Mouse (Mus musculus) heart, postnatal 0 days (tissue): Measurements from ENCODE around the gene Efhd1. TPM values are rescaled to one million over a fixed set of nuclear protein-coding genes. Genes with fewer than 3 reads are reported as not detected.

Experiments used
- ATAC-seq: fragments of 200-750 bp; cut with Nextera tagmentation; 2 replicates; pipeline ENCODE4 v1.8.0; 2017; ENCODE audit warnings: low read depth, moderate number of reproducible peaks, moderate library complexity; ENCODE audit not compliant: insufficient read depth
- DNase-seq: peaks from one replicate; pipeline ENCODE4 v3.0.0-alpha.2; 2016; ENCODE audit warnings: low spot score
- H3K27ac ChIP-seq: fragments of 300-500 bp; sonication (generic); 2 replicates; pipeline ENCODE4 v1.5.1; 2014; ENCODE audit warnings: low read depth, mild to moderate bottlenecking
- H3K27me3 ChIP-seq: fragments of 300-500 bp; sonication (generic); 2 replicates; pipeline ENCODE4 v1.6.1; 2014; ENCODE audit warnings: low read length, mixed read lengths; ENCODE audit not compliant: control insufficient read depth, insufficient read depth
- H3K36me3 ChIP-seq: fragments of 300-500 bp; sonication (generic); replicated peaks from 2 replicates; pipeline ENCODE4 v1.6.1; 2014; ENCODE audit warnings: low read length, mixed read lengths; ENCODE audit not compliant: control insufficient read depth, insufficient read depth
- H3K4me1 ChIP-seq: fragments of 300-500 bp; sonication (generic); 2 replicates; pipeline ENCODE4 v1.6.1; 2014; ENCODE audit warnings: antibody characterized with exemption; ENCODE audit not compliant: control insufficient read depth, insufficient read depth
- H3K4me2 ChIP-seq: fragments of 300-500 bp; sonication (generic); 2 replicates; pipeline ENCODE4 v1.6.1; 2014; ENCODE audit warnings: low read depth, mild to moderate bottlenecking, low read length, moderate library complexity
- H3K4me3 ChIP-seq: fragments of 300-500 bp; sonication (generic); 2 replicates; pipeline ENCODE4 v1.5.1; 2014; ENCODE audit warnings: low read depth, low read length
- H3K9ac ChIP-seq: fragments of 300-500 bp; sonication (generic); replicated peaks from 2 replicates; pipeline ENCODE4 v1.6.1; 2014; ENCODE audit warnings: low read depth, low read length, mixed read lengths
- H3K9me3 ChIP-seq: fragments of 300-500 bp; sonication (generic); replicated peaks from 2 replicates; pipeline ENCODE4 v1.6.1; 2016; ENCODE audit warnings: low read length; ENCODE audit not compliant: control insufficient read depth
- CTCF ChIP-seq: IDR thresholded peaks from 2 replicates; pipeline ENCODE4 v1.5.1; 2016; ENCODE audit warnings: antibody characterized with exemption, control low read depth, low read depth
- EP300 ChIP-seq: IDR thresholded peaks from 2 replicates; pipeline ENCODE4 v1.6.1; 2016; ENCODE audit warnings: antibody characterized with exemption, low read depth
- WGBS: fragments of 180-500 bp; shearing (Covaris S2); extraction: QIAGEN DNeasy Blood & Tissue Kit; methylation state at CpG from one replicate; pipeline ENCODE4 v1.1.7; 2014; 5-methylcytosine and 5-hydroxymethylcytosine counted together
- polyA plus RNA-seq: library from polyadenylated mRNA; unstranded; fragments of >200 nt; fragmentation: Nextera tagmentation; extraction: Ambion mirVana; gene quantifications from 2 replicates; pipeline ENCODE4 v1.2.1, GENCODE M21; 2015
- total RNA-seq: library from RNA; depleted of rRNA; stranded (reverse); fragments of >200 nt; gene quantifications from 2 replicates; pipeline ENCODE4 v1.2.3, GENCODE M21; 2014; ENCODE audit warnings: low replicate concordance; rRNA removed

The Efhd1 gene
- total RNA-seq, result 2.3 and 2.5 TPM in 2 replicates
- polyA plus RNA-seq, result 0.38 and 0.60 TPM in 2 replicates

DNA sequence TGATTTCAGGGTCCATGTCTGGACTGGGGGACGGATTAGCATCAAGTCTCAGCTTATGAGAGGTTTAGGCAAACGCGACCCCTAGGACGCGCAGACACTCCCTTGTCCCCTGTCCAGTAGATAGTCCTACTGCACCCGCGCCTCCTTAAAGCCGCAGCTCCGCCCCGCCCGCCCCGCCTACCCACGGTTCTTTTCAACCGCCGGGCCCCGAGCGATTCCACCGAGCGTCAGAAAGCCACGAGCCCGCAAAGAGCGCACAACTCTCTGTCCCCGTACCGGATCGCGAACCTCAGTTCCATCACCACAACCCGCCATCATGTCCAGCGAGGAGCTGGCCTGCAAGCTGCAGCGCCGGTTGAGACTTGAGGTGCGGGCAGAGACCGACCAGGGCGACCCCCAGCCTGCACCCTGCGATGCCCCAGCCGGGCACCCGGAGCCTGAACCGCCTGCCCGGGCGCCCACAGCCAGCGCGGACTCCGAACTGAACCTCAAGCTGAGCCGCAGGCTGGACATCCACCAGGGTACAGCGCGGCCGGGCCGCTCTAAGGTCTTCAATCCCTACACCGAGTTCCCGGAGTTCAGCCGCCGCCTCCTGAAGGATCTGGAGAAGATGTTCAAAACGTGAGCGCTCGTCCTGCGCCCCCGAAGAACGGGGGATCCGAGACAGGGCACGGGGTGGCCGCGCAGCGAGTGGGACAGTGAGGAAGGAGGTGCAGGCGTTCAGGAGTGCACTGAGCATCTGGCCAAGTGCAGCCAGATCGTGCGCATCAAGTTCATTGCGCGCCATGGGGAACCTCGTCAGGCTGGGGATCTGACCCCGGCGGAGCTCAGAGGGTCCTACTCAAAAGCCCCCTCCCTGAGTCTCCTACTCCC, at the start of gene Efhd1:
Gene Efhd1 (plus strand): TSS at position 230 of the 873 bp plus-strand sequence.
- DNase-seq (no peak), ATAC-seq (0 out of 2 replicates have a peak, but pooled peaks have one; percentile 11)
- TF ChIP-seq EP300, result no peak
- TF ChIP-seq CTCF, result no peak
- Histone ChIP-seq H3K9me3 (no peaks in the 10 kb centered on the region), H3K9ac (no peak within 1 kb of the TSS), H3K36me3 (no peaks in the 10 kb centered on the region), H3K27me3 (peaks cover 81% of the 10 kb centered on the region), H3K4me2 (peak within 1 kb of the TSS; percentile 74), H3K27ac (no peak within 1 kb of the TSS), H3K4me3 (peak within 1 kb of the TSS; percentile 49), H3K4me1 (peaks cover 15% of the 10 kb centered on the region)
- under 1% methylated on average over 70 of the region's 70 CpGs for WGBS

- Histone ChIP-seq H3K27me3 (no peaks in the 10 kb centered on the region), H3K27ac (peak overlapping the region; percentile 100), H3K4me3 (peak overlapping the region; percentile 88), H3K4me1 (peaks cover 11% of the 10 kb centered on the region), H3K9me3 (no peaks in the 10 kb centered on the region), H3K4me2 (peak overlapping the region; percentile 81), H3K36me3 (peaks cover 6% of the 10 kb centered on the region), H3K9ac (peak overlapping the region; percentile 95)
- TF ChIP-seq CTCF (no peak), EP300 (no peak)
- WGBS, result 6% methylated on average over 4 of the region's 4 CpGs
- ATAC-seq (no peak), DNase-seq (no peak)
Measured at GRCm38 (mm10) chr1:87214748-87215147, 49.4 kb upstream of the Efhd1 start.

DNA sequence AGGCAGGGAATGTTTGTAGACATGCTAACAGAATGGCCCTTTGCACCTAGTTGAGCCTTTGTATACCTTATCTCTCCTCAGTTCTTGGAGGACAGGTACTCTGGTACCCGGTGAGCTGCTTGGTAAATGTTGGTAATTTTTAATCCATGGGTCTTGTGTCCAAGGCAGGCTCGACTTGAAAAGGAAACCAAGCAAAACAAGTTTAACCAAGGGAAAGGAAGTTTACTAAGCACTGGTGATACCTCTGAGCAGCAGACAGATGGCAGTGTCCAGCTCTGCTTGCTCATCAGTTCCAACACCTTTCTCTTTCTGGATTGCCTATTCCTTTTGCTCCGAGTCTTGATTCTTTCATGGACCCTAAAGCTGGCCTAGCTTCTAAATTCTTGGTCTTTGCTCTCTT, 46.2 kb upstream of the Efhd1 start:
- WGBS, result 69% methylated on average over 3 of the region's 3 CpGs
- TF ChIP-seq EP300 (no peak), CTCF (peak; percentile 48)
- Histone ChIP-seq H3K36me3 (peaks cover 37% of the 10 kb centered on the region), H3K9ac (no peak overlapping the region), H3K9me3 (no peaks in the 10 kb centered on the region), H3K4me2 (no peak overlapping the region), H3K27ac (no peak overlapping the region), H3K4me1 (peaks cover 10% of the 10 kb centered on the region), H3K4me3 (no peak overlapping the region), H3K27me3 (no peaks in the 10 kb centered on the region)
- ATAC-seq (no peak), DNase-seq (peak; percentile 49)

- H3K36me3 ChIP-seq, result peaks cover 99% of the 10 kb centered on the region
Measured at GRCm38 (mm10) chr1:87225739-87226138, 38.4 kb upstream of the Efhd1 start.

GRCm38 (mm10) chr1:87226409-87227159, 37.6 kb upstream of the Efhd1 start:
- ATAC-seq (no peak), DNase-seq (no peak)
- H3K9ac ChIP-seq, result no peak overlapping the region
- no peak overlapping the region for H3K4me2 ChIP-seq
- no peaks in the 10 kb centered on the region for H3K4me1 ChIP-seq
- no peak overlapping the region for H3K27ac ChIP-seq
- TF ChIP-seq EP300 (no peak), CTCF (no peak)
- no peak overlapping the region for H3K4me3 ChIP-seq
- peaks cover 97% of the 10 kb centered on the region for H3K36me3 ChIP-seq
- H3K9me3 ChIP-seq, result no peaks in the 10 kb centered on the region
- 96% methylated on average over 1 of the region's 1 CpGs for WGBS
- H3K27me3 ChIP-seq, result no peaks in the 10 kb centered on the region

More at GRCm38 (mm10) chr1:87225739-87226138, 38.4 kb upstream of the Efhd1 start:
- TF ChIP-seq CTCF (no peak), EP300 (no peak)
- Histone ChIP-seq H3K4me1 (no peaks in the 10 kb centered on the region), H3K9ac (no peak overlapping the region), H3K27ac (no peak overlapping the region), H3K4me3 (no peak overlapping the region), H3K27me3 (no peaks in the 10 kb centered on the region), H3K9me3 (no peaks in the 10 kb centered on the region), H3K4me2 (no peak overlapping the region)
- 93% methylated on average over 8 of the region's 8 CpGs for WGBS
- DNase-seq (no peak), ATAC-seq (no peak)
